Mouse (Mus musculus) frontal cortex, postnatal 10 days (tissue): ENCODE data around the gene Gm36176.
"Not testable (repeated sequence)": the region's sequence is repeated elsewhere in the genome, so short reads cannot be mapped to it uniquely, and the experiment has no call there.

Experiments
- DNase-seq, 2 experiments: peaks; one replicate each; pipeline ENCODE4 v3.0.0; 2022; ENCODE audit warnings: low spot score in 2 of 2, mixed read lengths in 1 of 2

Gene Gm36176

DNA sequence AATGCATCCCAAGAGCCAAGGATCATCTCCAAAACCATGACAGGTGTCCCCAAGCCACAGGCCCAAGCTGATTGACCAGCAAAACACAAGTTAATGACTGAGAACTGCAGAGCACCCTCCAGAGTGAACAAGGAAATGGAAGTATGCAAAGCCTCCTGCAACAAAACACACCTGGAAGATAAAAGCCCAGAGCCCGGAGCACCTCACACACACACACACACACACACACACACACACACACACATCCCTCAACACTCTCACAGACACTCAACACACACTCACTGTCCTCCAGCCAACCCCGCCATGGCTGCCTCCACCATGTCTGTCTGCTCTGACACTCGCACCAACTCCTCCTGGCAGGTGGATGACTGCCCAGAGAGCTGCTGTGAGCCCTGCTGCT is at the start of gene Gm36176:
Gene Gm36176, plus strand, starts transcription at position 301 of the 400 bp plus-strand sequence.
- no peak for DNase-seq

DNA sequence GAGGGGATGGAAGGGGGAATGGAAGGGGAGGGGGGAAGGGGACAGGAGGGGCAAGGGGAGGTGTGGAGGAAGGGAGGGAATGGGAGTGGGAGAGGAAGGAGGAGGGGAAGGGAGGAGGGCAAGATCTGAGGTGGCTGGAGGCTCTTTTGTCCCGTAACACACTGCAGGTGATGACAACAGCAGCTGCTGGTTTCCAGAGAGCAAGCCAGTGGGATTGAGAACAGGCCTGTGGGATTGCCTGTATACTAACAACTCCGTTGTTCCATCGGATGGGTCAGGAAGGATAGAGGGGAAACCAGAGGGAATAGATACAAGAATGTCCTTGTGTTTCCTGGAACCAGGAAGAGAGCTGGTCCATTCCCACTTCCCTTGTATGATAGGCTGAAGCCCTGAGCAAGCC is 48.9 kb upstream of the Gm36176 start:
- DNase-seq: no peak

DNA sequence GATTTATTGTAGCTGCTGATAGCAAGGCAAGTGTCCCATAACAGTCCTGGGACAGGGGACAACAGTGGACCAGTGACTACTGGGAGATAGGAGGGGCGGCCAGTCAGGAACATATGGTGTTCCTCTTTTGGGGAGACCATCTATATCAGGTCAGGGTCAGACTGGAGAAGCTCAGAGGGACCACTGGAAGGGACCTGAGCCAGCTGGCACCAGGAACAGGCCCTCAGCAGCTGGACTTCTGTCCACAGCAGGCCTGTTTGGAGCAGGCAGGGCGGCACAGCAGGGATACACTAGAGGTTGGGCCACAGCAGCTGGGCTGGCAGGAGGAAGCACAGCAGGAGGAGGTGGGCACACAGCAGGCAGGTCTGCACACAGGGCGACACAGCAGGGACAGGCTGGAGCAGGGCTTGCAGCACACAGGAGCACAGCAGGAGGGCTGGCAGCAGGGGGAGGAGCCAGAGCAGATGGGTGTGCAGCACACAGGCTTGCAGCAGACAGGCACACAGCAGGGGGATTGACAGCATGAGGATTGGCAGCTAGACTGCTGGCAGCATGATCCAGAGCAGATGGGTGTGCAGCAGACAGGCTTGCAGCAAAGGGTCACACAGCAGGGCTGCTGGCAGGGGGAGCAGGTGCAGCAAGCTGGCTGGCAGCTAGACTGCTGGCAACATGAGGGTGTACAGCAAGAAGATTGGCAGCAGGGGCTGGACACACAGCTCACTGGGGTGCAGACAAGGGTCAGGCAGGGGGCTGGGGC is 48.3 kb upstream of the Gm36176 start:
- DNase-seq: not testable (repeated sequence)

DNA sequence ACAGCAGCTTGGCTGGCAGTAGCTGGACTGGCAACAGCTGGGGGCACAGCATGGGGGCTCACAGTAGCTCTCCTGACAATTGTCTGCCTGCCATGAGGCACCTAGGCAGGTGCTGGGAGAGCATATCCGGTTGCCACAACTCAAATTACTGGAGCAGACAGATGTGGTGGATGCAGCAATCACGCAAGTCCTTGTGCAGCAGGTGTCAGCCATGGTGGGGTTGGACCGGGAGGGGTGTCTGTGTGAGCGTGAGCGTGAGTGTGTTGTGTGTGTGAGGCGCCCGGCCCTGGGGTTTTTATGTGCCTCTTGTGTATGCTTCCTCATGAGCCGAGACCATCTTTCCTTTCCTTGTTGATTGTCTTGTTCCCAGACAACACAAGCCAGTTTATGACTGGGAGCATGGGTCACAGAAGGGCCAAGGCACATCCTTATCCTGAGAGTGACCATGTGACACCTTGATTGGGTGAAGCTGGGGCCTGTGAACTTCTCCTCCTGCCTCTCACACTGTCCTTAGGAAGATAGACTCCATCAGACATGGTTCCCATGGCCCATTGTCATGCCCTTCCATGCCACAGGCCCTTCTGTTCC is 47.6 kb upstream of the Gm36176 start, which contains the start of gene Gm19668:
Gene Gm19668, minus strand, starts transcription at position 213 of the 588 bp plus-strand sequence.
- no peak for DNase-seq

DNA sequence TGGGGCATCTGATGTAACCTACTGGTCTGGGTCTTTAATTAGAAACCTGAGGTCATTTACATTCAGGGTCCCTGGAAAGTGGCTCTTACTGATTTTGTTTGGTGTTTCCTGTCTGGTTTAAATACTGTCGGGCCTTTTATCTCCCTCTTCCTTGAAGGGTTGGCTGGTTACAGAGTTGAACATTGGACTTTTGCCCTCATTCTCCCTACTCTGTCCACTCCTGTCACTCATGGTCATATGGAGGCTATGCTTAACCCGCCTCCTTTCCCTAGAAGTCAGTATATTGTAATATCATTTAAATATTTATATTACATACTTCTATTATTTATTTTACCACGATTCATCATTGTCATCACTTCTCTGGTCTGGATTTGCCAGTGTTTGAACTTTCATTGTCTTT is 42.5 kb upstream of the Gm36176 start:
- no peak for DNase-seq

DNA sequence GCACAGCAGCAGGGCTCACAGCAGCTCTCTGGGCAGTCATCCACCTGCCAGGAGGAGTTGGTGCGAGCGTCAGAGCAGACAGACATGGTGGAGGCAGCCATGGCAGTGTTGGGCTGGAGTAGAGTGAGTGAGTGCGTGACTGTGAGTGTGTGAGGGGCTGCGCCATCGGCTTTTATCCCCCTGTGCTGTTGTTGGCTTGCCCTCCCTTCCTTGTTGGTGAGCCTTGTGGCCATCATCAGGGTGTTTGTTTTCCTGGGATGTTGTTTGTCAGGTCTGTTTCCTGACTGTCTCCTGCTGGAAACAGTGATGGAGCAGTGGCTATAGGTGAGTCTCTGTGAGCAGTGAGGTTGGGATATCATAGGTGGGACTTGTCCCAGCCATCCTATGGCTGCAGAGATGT is 34.9 kb upstream of the Gm36176 start, which contains the start of gene Gm9507:
Gene Gm9507, minus strand, starts transcription at position 101 of the 400 bp plus-strand sequence.
- DNase-seq: no peak

DNA sequence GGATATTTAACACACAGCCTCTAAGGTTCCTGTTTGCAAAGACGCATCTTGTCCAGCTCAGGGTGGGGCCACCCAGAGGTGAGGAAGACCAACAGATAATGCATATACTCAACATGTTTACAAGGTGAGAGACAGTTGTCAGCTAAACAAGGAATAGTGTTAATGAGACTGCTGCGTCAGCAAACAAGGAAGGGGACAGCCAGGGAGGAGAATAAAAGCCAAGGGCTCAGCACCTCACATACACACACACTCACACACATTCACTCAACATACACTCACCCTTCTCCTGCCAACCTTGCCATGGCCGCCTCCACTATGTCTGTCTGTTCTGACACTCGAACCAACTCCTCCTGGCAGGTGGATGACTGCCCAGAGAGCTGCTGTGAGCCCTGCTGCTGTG is 32.2 kb upstream of the Gm36176 start, which contains the start of gene Gm2696:
Gene Gm2696, plus strand, starts transcription at position 301 of the 400 bp plus-strand sequence.
- no peak for DNase-seq

DNA sequence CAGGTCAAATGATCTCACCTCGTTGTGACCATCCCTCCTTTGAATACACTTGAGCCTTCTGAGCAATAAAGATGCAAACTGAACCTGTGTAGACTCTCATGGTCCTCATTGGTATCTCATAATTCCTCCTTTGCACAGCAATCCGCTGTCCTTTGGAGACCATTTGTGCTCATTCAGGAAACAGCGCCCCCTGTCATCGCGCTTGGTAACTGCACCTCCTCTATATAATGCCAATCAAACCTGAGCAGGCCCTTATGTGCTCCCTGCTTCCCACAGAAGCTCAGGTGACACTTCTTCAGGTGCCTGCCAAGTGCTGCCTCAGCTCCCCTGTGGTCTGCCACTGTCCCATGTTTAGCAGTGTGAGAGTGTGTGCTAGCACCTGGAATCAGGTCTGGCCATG is 31.1 kb upstream of the Gm36176 start:
- DNase-seq: no peak

DNA sequence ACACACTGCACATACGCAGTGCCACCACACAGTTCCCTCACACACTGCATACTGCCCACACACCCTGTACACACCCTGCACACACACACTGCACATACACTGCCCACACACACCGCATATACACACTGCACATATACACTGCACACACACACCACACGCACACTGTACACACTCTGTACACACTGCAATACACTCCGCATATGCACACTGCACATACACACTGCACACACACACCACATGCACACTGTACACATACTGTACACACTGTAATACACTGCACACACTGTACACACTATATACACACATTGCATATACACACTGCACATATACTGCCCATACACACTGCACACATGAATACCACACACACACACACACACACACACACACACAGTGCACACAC is 28.1 kb upstream of the Gm36176 start:
- DNase-seq: no peak

DNA sequence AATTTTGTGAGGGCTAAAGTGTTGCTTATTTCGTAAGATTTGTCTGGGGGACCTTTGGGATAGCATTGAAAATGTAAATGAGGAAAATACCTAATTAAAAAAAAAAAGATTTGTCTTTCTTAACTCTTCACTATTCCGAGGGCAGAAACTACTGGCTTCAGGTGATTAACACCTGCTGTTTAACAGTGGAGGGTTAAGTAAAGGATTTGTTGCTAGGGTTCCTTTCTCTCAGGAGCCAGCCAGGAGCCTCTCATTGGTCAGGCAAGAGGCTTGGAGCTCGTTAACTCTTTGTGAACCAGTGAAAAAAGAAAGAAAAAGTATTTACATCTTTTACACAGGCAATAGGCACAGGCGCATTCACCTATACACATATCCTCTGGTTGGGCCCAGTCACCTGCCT is 27.4 kb upstream of the Gm36176 start:
- no peak for DNase-seq

DNA sequence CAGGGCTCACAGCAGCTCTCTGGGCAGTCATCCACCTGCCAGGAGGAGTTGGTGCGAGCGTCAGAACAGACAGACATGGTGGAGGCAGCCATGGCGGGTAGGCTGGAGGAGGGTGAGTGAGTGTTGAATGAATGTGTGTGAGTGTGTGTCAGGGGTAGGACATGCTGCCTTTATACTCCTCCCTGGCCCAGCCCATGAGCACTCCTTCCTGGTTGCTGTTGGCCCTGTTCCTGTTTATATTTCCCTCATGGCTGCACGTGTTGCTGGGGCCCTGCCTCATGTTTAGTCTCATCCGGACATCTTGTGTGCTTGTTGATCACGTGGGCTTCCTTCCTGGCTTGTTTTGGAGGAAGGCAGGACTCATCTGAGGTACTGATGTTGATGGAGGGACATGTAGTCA is 19.7 kb upstream of the Gm36176 start, which contains the start of gene Krtap10-4:
Gene Krtap10-4, minus strand, starts transcription at position 145 of the 400 bp plus-strand sequence.
- no peak for DNase-seq

DNA sequence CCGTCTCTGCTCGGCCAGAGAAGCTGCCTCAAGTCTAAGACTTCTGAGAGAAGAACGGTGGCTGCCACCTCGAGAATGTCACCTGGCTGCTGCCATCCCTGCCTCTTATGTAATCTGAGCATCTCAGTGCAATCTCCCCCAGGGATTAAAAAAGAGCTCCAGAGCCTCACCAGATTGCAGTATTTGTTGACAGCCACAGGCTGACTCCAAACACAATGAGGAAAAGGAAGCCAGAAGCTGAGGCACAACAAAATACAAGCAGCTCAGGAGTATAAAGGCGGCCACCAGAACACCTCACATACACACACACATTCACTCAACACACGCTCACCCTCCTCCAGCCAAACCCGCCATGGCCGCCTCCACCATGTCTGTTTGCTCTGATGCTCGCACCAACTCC is 11.0 kb upstream of the Gm36176 start, which contains the start of gene Krtap10-10:
Gene Krtap10-10, plus strand, starts transcription at position 301 of the 400 bp plus-strand sequence.
- DNase-seq: no peak

DNA sequence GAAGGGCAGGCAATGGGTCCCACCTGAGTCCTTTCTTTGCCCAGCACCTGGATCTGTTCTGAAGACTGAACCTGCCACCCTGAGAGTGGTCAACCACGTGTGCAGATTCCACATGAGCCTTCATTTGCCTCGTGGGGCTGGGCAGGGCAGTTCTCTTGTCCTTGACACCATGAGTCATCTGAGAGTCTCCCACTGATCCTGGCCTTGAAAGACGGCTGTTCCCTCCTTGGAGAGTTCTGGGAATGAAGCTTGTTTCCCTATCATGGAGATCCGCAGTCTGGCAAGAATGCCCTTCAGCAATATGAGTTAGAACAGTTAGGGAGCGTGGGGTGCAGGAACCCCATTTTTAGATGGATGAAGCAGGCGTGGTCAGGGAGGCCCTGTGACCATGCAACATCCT is 7.6 kb upstream of the Gm36176 start:
- DNase-seq: no peak

DNA sequence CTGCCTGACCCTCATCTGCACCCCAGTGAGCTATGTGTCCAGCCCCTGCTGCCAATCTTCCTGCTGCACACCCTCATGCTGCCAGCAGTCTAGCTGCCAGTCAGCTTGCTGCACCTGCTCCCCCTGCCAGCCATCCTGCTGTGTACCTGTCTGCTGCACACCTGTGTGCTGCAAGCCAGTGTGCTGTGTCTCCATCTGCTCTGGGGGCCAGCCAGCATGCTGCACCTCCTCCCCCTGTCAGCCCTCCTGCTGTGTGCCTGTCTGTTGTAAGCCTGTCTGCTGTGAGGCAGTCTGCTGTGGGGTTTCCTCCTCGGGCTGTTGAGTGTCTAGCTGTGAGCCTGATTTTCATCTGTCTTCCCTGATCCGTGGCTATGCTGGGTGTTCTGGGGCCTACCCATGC is 358 bp downstream of the Gm36176 start:
- DNase-seq: no peak

DNA sequence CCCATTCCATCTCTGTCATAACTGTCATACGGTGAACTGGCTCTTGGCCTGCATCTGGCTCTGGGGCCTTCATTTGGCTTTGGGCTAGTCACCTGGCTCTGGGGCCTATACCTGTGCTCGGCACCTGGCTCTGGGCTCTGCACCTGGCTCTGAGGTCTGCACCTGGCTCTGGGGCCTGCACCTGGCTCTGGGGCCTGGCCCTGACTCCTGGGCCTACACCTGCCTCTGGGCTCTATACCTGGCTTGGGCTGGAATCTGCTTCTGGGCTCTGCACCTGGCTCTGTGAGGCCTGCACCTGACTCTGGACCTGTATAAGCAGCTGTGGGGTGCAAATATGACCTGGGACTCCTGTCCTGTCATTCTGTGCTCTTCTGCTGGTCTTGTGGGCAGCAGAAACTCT is 935 bp downstream of the Gm36176 start:
- DNase-seq: no peak

DNA sequence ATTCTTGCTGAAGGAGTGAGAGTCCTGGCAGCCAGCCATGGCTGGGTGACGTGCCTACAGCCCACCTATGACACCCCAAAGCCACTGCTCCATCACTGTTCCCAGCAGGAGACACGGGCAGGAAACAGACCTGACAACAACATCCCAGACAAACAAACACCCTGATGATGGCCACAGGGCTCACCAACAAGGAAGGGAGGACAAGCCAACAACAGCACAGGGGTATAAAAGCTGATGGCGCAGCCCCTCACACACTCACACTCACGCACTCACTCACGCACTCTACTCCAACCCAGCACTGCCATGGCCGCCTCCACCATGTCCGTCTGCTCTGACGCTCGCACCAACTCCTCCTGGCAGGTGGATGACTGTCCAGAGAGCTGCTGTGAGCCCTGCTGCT is 6.0 kb downstream of the Gm36176 start, which contains the start of gene Gm10318:
Gene Gm10318, plus strand, starts transcription at position 301 of the 400 bp plus-strand sequence.
- DNase-seq: no peak

DNA sequence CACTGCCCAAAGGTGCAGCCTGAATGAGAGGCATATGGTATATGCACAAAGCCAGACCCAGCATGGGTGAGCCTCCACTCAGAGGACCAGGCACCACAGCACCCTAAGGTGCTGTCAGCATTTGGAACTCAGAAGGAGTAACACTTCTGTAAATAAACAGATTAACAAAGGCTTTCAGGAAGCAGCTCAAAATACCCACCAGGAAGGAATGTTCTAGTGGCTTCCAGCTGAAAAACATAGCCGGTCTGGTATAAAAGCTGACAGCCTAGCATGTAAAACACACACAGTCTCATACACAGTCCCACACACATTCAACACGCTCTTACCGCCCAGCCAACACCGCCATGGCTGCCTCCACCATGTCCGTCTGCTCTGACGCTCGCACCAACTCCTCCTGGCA is 15.1 kb downstream of the Gm36176 start, which contains the start of gene Gm3285:
Gene Gm3285, plus strand, starts transcription at position 301 of the 400 bp plus-strand sequence.
- DNase-seq: no peak

DNA sequence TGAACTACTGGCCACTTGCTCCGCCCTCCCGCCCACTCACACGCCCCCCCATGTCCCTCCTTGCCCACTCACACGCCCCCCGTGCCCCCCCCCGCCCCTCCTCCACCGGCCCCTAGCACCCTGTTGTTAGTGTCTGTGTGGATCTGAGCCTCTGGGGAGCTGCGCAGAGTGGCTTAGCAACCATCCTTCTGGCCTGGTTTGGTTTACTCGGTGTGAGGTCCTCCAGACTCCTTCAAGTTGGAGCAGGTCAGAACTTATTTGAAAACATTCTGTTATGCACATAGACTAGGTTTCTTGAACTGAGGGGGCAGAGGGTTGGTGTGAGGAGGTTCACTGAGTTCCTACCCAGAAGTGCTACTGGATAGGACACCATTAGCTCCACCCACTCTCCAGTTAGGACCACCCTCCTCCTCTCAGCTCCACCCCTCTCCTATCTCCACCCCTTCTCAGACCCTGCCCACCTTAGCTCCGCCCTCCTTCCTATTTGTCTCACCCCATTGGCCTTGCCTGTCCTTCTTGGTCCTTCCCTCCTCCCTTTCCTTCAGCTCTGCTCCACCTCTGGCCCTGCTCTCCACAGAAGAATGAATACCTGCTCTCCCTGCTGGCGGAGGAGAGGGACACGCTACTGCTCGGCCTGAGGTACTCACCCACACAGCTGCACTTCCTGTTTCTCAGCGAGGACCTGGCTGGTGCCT is 17.6 kb downstream of the Gm36176 start:
- DNase-seq: no peak

DNA sequence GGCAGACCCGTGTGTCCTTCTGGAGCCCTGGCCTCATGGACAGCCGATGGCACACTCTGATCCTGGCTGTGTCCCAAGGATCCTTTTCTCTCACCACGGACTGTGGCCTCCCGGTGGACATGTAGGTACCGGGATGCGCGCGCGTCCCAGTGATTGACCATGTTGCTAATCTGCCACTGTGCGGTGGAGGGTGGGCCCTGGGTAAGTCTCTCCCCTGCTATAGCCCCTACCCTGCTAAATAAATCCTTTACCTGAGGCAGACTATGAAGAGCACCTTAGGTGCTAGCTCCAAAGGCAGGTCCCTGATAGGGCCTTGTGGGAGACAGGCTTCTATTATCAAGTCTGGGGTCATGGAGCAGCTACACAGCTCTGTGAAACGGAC is 18.1 kb downstream of the Gm36176 start:
- no peak for DNase-seq

DNA sequence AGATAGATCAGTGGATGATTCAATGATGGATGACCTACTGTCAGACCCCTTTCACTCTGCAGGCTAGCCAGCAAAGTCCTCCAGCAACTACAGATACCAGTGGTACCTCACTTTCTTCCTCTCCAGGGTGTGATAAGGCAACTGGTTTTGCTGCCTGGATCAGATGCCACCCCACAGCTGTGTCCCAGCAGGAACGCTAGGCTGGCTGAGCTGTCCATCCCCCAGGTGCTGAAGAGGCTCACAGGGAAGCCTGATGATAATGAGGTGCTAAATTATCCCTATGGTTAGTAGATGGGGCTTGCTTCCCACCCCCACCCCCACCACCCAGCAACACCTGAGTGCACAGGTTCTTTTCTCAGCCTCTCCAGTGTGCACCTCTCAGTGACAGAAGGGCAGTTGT is 20.9 kb downstream of the Gm36176 start:
- DNase-seq: no peak

DNA sequence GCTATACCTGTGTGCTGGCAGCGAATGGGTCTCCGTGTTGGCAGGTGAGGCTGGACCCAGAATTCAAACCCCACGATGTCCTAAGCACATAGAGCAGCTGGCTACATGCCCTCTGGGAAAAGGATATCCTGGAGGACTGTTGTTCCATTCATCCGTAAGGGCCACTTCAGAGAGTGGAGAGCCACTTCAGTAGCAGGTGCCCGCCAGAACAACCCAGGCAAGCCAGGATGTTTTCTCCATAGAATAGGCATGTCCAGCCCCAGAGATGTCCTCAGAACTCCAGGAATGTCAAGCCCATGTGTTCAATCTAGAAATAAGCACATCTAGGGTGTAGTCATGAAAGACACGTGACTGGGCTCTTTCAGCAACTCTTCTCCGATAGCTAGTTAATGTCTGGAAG is 23.0 kb downstream of the Gm36176 start:
- DNase-seq: no peak

DNA sequence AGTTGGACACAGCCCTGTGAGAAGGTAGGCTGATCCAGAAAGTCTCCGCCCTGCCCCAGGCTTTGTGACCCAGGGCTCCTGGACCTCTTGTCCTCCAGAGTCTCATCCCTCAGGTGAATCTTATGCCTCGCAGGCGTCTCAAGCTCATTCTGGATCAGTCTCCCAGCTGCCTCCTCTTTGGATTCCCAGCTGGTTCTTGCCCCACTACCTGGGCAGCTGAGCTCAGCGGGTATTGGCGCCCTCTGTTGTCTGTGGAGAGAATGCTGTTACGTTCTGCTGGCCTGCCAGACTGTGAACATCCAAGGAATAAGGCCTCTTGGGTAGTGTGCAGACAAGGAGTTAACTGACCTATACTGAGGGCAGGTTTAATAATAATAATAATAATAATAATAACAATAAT is 32.4 kb downstream of the Gm36176 start:
- DNase-seq: no peak
